Mouse (Mus musculus): ENCODE data around the gene G530012D18Rik.
"Not testable (repeated sequence)": the region's sequence is repeated elsewhere in the genome, so short reads cannot be mapped to it uniquely, and the experiment has no call there.

- TF ChIP-seq CTCF (IDR thresholded peaks at IDR 0.05; ENCODE audit: low read depth); EP300 (optimal IDR thresholded peaks at IDR 0.05): not testable (repeated sequence)
Measured at GRCm38 (mm10) chr1:85543818-85544217, 31.7 kb upstream of the G530012D18Rik start.

All from stomach, postnatal 0 days (tissue).